In genomic region chrX:6261469-6261868, GRCm38 (mm10) we compare ENCODE assay signal across 8 mouse cellular contexts. TPM values are rescaled to one million over a fixed set of nuclear protein-coding genes. Genes with fewer than 3 reads are reported as not detected.
DNase-seq lines count a peak whose midpoint lies in the region; ATAC-seq lines count a peak whose summit lies in the region.

No protein-coding gene starts in this region.

- peak; percentile 35 to 79 for DNase-seq in heart, adult 18-20 months
- peak; percentile 24 for DNase-seq in cerebellum, adult 9-11 months
- peak; percentile 19 to 72 for DNase-seq in frontal cortex, postnatal 14 days (ENCODE audit: low spot score in 2 of 2)
- DNase-seq in hindlimb bud, embryonic 11.5 days (ENCODE audit: extremely low spot score, low read depth, low spot score), result peak; percentile 31
- peak; percentile 56 to 69 for DNase-seq in left cerebral cortex, postnatal 25 days (ENCODE audit: low spot score in 2 of 2)
- DNase-seq in midbrain, embryonic 14.5 days, result peak; percentile 86
- peak; percentile 16 to 45 for DNase-seq in spleen, postnatal 10 days (ENCODE audit: low spot score in 2 of 2)

- no peak overlapping the region for H3K4me2 ChIP-seq in heart, embryonic 11.5 days
- no peak overlapping the region for H3K4me2 ChIP-seq in midbrain, embryonic 14.5 days (ENCODE audit: low read length)

- no peaks in the 10 kb centered on the region for H3K9me3 ChIP-seq in heart, embryonic 11.5 days (replicated peaks; ENCODE audit: control insufficient read depth, low read length)
- H3K9me3 ChIP-seq in midbrain, embryonic 14.5 days (ENCODE audit: control insufficient read depth, low read length), result no peaks in the 10 kb centered on the region

- no peaks in the 10 kb centered on the region for H3K27me3 ChIP-seq in heart, embryonic 11.5 days (ENCODE audit: control insufficient read depth, insufficient read depth, low read length)
- no peaks in the 10 kb centered on the region for H3K27me3 ChIP-seq in midbrain, embryonic 14.5 days (ENCODE audit: control insufficient read depth, insufficient read depth, low read length)

- intact Hi-C loops in left cerebral cortex, postnatal 25 days (cut with DNase I), result loop anchor here (2.0 to 10.0 kb wide), 3 partner anchors 213 to 1146 kb away; no protein-coding TSS in a partner anchor

- no peaks in the 10 kb centered on the region for H3K4me1 ChIP-seq in heart, embryonic 11.5 days (ENCODE audit: control insufficient read depth, insufficient read depth, low read length)
- H3K4me1 ChIP-seq in midbrain, embryonic 14.5 days (ENCODE audit: control insufficient read depth, insufficient read depth, low read length), result no peaks in the 10 kb centered on the region

- H3K9ac ChIP-seq in heart, embryonic 11.5 days (ENCODE audit: low read depth, low read length), result no peak overlapping the region
- H3K9ac ChIP-seq in midbrain, embryonic 14.5 days (replicated peaks; ENCODE audit: low read length), result no peak overlapping the region

- H3K27ac ChIP-seq in heart, embryonic 11.5 days (ENCODE audit: low read depth, low read length), result no peak overlapping the region
- no peak overlapping the region for H3K27ac ChIP-seq in midbrain, embryonic 14.5 days (replicated peaks; ENCODE audit: low read depth, low read length)

- no peak overlapping the region for H3K4me3 ChIP-seq in heart, embryonic 11.5 days (ENCODE audit: low read depth, low read length)
- no peak overlapping the region for H3K4me3 ChIP-seq in midbrain, embryonic 14.5 days (replicated peaks; ENCODE audit: low read depth, low read length)

- no peaks in the 10 kb centered on the region for H3K36me3 ChIP-seq in heart, embryonic 11.5 days (ENCODE audit: control insufficient read depth, insufficient read depth, low read length)
- no peaks in the 10 kb centered on the region for H3K36me3 ChIP-seq in midbrain, embryonic 14.5 days (ENCODE audit: control insufficient read depth, insufficient read depth, low read length)

- no peak for ATAC-seq in heart, embryonic 11.5 days (replicated peaks; ENCODE audit: insufficient number of reproducible peaks, low FRiP score, low TSS enrichment)
- peak; percentile 70 for ATAC-seq in midbrain, embryonic 14.5 days (ENCODE audit: low FRiP score, low TSS enrichment)

- WGBS in heart, embryonic 11.5 days (ENCODE audit: insufficient replicate concordance), result 88% methylated on average over 1 of the region's 1 CpGs
- 87% methylated on average over 1 of the region's 1 CpGs for WGBS in midbrain, embryonic 14.5 days

RNA-seq across cellular contexts. Expression of gene Bmp15, which starts 59.1 kb away (rescaled TPM):
- total RNA-seq in heart, adult 18-20 months (2021), result not detected
- 0.56 and 0.59 TPM in 2 replicates for polyA plus RNA-seq in heart, embryonic 11.5 days (2014; fragmentation: Nextera tagmentation; extraction: Ambion mirVana)
- under 1 TPM; 0.23 to 0.34 TPM for total RNA-seq in left cerebral cortex, postnatal 25 days (2021)
- 0.26 TPM in 1 of 2 replicates, not detected in the other for polyA plus RNA-seq in midbrain, embryonic 14.5 days (2014; fragmentation: Nextera tagmentation; extraction: Ambion mirVana)

Comparison
In these comparisons a context has a peak if more than half of its experiments do, and no peak if none do; other contexts are left out.
1. DNase-seq: peak in every context shown above with its lines; median percentile 86 in midbrain, embryonic 14.5 days; 62 in left cerebral cortex, postnatal 25 days; 57 in heart, adult 18-20 months; 46 in frontal cortex, postnatal 14 days; 31 in hindlimb bud, embryonic 11.5 days; 30 in spleen, postnatal 10 days; 24 in cerebellum, adult 9-11 months.